Mouse (Mus musculus): ENCODE measurements around the gene Syn3. TPM values are rescaled to one million over a fixed set of nuclear protein-coding genes. Genes with fewer than 3 reads are reported as not detected.

Gene Syn3
- polyA plus RNA-seq (2012; ENCODE audit: low replicate concordance), result 0.11 and 1.5 TPM in 2 replicates

DNA sequence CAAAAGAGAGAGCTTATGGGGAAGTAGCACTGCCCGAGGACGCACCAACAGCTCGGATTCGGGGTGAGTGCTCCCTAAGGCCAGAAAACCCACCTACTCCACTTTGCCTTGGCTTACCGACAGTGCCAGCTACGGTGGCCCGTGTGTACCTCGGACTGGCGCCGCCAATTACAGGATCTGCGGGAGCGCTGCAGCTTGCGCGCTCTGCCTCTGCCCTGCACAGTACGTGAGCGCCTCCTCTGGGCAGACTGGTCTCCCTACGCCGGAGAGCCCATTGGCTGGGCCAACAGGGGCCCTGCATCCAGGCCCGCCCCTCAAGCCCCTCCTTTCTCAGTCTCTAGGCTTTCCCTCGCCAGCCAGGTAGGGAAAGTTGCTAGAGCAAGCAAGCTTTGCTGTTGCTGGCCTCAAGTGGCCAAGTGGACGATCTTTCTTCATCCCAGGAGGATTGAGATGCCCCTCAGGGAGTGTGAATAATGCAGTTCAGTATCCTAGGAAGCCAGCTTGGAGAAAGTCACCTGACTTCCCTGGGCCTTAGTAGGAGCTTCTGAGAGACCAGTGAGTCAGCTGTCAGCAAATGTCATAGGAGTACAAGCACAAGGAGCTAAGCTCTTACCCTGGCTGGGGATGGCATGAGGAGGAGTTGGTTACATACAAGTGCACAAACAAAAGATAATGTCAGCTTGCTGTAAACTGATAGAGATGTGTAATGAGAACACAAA, at the start of gene Syn3:
TSS of gene Syn3 (minus strand) at position 224 of the 719 bp plus-strand sequence.

DNA sequence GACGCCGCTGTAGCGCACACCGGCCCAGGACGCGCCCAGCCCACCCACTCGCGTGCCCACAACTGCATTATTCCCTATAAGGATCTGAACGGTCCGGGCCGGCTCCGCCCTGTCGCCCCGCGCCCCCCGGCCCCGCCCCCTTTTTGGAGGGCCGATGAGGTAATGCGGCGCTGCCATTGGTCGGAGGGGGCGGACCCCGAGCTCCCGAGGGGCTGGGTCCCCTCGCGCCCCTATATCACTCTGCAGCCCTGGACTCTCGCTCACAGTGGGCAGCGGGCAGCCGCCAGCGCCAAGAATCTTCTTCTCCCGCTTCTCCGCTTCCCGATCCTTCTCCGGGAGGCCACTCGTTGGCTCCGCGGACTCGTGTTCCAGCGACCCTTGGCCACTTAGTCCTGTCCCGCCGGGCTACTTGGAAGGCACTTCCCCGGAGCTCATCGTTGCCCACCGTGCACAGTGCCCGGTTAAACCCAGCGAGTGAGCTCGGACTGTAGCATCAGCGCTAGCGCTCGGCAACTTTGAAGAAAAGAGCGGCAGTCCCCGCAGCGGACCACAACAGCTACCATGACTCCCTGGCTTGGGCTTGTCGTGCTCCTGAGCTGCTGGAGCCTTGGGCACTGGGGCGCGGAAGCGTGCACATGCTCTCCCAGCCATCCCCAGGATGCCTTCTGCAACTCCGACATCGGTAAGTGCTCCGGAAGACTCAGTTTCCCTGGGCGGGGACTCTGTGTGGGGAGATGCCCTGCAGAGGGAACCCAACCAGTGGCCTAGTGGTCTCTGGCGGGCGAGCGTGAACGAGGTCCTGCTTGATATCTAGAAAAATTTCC, 198.2 kb downstream of the Syn3 start, which contains the start of gene Timp3:
TSS of gene Timp3 (plus strand) at position 80 of the 824 bp plus-strand sequence.

DNA sequence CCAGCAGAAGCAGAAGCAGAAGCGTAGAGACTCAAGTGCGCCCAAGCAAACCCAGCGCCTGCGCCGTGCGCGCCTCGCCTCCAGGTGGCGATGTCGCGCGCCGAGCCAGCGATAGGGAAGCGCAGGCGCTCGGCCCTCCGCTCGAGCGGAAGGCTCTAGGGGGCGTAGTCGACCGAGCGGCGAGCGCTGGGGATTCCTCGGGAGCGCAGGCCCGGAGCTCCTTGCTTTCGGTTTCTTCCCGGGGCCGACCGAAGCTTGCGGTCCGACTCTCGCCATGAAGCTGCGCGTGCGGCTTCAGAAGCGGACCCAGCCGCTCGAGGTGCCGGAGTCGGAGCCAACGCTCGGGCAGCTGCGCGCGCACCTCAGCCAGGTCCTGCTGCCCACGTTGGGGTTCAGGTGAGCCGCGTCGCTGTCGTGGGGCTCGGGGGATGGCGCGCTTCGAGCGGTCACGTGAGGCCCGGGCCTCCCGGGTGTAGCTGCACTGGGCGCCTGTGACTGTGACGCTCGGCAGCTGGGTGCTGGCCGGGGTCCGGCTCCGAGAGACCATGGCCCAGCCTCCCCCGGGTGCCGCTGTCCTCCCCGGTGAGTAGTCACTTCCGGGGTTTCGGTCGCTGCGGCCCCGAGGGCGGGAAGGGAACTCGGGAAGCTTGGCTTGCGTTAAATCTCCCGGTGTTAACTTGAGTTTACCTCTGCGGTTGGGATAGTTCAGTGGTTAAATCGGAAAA, 476.8 kb downstream of the Syn3 start, which contains the start of gene Fbxo7:
TSS of gene Fbxo7 (plus strand) at position 224 of the 725 bp plus-strand sequence.

DNA sequence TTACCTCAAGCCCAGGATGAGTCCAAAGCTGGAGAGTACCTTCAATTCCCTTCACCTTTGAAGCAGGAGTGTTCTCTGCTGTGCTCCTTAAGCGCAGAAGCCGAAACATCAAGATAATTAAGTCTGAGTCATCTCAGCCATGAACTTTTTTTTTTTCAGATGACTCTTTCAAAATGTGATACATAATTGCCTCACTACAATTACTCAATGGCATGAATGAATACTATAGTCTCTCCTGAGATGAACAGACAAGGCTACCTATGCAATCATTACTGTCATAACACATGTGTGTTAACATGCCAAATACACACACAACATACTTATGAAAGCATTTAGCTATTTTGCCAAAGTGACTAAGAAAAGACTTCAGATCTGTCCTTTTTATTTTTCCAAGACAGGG, 486.9 kb downstream of the Syn3 start, which contains the start of gene Bpifc:
TSS of gene Bpifc (minus strand) at position 115 of the 400 bp plus-strand sequence.

Other genes with a start within 250 kb of the Syn3 start
- gene Timp3, start 198.5 kb downstream of the Syn3 start, polyA plus RNA-seq (2012; ENCODE audit: low replicate concordance), result 0.05 and 0.76 TPM in 2 replicates
- 27.1 and 49.8 TPM in 2 replicates for gene Hsp90b1, start 206.6 kb upstream of the Syn3 start, polyA plus RNA-seq (2012; ENCODE audit: low replicate concordance)
- 0.09 and 0.10 TPM in 2 replicates for gene Ttc41, start 206.9 kb upstream of the Syn3 start, polyA plus RNA-seq (2012; ENCODE audit: low replicate concordance)